Mouse (Mus musculus) bone marrow, adult 2 months (tissue): ENCODE measurements around the gene Gprin1.

Source experiments
- CTCF ChIP-seq: fragments of 200-500 bp; IDR thresholded peaks from 2 replicates; pipeline ENCODE4 v1.5.1; 2011; ENCODE audit warnings: low read length, control low read depth; ENCODE audit not compliant: control insufficient read depth, insufficient read depth
- POLR2A ChIP-seq: fragments of 200-500 bp; IDR thresholded peaks from 2 replicates; pipeline ENCODE4 v1.6.1; 2011; ENCODE audit warnings: low read depth, mild to moderate bottlenecking, control low read depth, low read length, borderline replicate concordance; ENCODE audit not compliant: control insufficient read depth

DNA sequence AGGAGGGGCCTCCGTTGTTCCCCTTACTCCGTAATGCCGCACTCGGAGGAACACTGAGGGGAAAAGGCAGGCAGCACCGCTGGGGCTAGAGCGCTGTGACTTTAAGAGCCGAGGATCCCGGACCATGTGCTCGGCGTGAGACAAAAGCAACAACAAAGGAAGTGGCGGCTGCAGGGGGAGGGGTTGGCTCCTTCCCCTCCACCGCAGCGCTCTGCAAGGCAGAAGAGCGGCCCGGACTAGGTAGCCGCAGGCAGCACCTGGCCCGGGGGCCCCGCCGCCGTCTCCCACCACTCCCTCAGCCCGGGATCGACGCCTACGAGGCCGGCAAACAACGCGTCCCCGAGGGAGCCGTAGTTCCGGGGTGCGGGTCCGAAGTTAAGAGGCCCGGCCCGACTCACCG is 62.6 kb downstream of the Gprin1 start:
- TF ChIP-seq CTCF (no peak), POLR2A (peak; percentile 38; the same call in 1 of the 2 replicates)
